Mouse (Mus musculus): ENCODE data around the gene Cks1b. TPM values are rescaled to one million over a fixed set of nuclear protein-coding genes. Genes with fewer than 3 reads are reported as not detected.

The Cks1b gene
- total and polyA plus RNA-seq, 3 experiments: 173 to 270 (median 268) TPM

DNA sequence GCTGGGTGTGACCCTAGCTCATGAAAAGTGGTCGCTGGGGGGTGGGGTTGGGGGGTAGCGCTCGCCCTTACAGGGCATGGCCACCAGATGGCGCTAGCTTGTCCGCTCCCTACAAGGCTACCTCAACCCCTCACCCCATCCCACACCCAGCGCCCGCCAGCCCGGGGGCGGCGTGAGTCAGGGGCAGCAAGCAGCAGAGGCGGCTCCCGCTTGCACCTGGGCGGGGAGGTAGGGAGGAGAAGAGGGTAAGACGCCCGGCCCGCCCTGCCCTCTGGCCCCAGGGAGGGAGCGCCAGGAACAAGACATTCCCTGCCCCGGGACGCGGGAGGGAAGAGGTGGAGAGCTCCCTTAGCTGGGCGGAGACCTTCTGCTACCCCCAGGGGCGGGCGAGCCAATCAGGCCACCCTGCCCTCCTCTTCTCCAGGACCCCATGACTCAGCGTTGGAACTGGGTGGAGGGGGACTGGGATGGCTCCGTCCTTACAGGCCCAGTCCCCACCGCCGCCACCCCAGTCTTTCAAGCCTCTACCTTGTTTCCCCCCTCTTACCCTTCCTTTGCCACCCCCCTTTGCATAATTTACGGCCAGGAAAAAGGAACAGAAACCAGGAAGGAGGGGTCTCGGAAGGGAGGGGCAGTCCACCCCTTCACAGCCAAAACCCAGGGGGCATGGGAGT lies 39.7 kb downstream of the Cks1b start:
- peak overlapping the region; percentile 65 for H3K4me2 ChIP-seq (ENCODE audit: insufficient read depth, low read depth, poor library complexity, severe bottlenecking)
- H3K4me3 ChIP-seq (replicated peaks in 1 of 3; ENCODE audit: low read depth in 2 of 3, low read length in 2 of 3, poor library complexity in 1 of 3): peak overlapping the region in 2 of 3 experiments; percentile 29 to 40
- H3K4me1 ChIP-seq (ENCODE audit: control insufficient read depth in 1 of 2, insufficient read depth in 2 of 2): peaks cover 19 to 68% of the 10 kb centered on the region in 2 experiments
- dilution Hi-C loops (cut with MboI; ENCODE audit: extremely low pct_ligation_motif_present, extremely low pct_unique_long_range_greater_than_20kb, low sequenced_read_pairs): no loop called here
- TF ChIP-seq POLR2AphosphoS2 (IDR thresholded peaks at IDR 0.05; ENCODE audit: low read depth, low read length) (no peak), JUN (IDR thresholded peaks at IDR 0.05; ENCODE audit: insufficient read depth, low read depth, low read length) (no peak), GABPA (IDR thresholded peaks at IDR 0.05; ENCODE audit: insufficient replicate concordance, low read depth, low read length) (no peak), SIN3A (IDR thresholded peaks at IDR 0.05; ENCODE audit: low read length) (0 out of 2 replicates have a peak, but pooled peaks have one; percentile 33), CHD2 (IDR thresholded peaks at IDR 0.05; ENCODE audit: low read length) (peak; percentile 71), ELF1 (IDR thresholded peaks at IDR 0.05; ENCODE audit: low read depth, low read length) (peak; percentile 71), ZNF384 (IDR thresholded peaks at IDR 0.05; ENCODE audit: low read depth, low read length) (no peak), MAZ (IDR thresholded peaks at IDR 0.05; ENCODE audit: low read depth, low read length) (peak; percentile 98), POLR2A (IDR thresholded peaks at IDR 0.05; ENCODE audit: low read depth, low read length) (peak; percentile 43), TCF12 (IDR thresholded peaks at IDR 0.05; ENCODE audit: low read depth, low read length) (peak; percentile 40; the same call in 1 of the 2 replicates), MYC (IDR thresholded peaks at IDR 0.05; ENCODE audit: low read depth, low read length) (no peak), UBTF (IDR thresholded peaks at IDR 0.05; ENCODE audit: low read depth, low read length) (peak; percentile 58; the same call in 1 of the 2 replicates), ZMIZ1 (IDR thresholded peaks at IDR 0.05; ENCODE audit: low read depth, low read length) (0 out of 2 replicates have a peak, but pooled peaks have one; percentile 38), SMC3 (IDR thresholded peaks at IDR 0.05; ENCODE audit: low read depth, low read length) (peak; percentile 88), MAX (IDR thresholded peaks at IDR 0.05; ENCODE audit: low read length) (0 out of 2 replicates have a peak, but pooled peaks have one; percentile 41), USF2 (conservative IDR thresholded peaks at IDR 0.05; ENCODE audit: low read depth, low read length) (no peak), ZKSCAN1 (IDR thresholded peaks at IDR 0.05; ENCODE audit: borderline replicate concordance, low read depth, low read length) (no peak), KAT2A (IDR thresholded peaks at IDR 0.05; ENCODE audit: insufficient replicate concordance, low read length) (no peak), BHLHE40 (IDR thresholded peaks at IDR 0.05; ENCODE audit: low read depth, low read length) (no peak; the same call in 1 of the 2 replicates), NELFE (IDR thresholded peaks at IDR 0.05; ENCODE audit: low read depth, low read length) (peak; percentile 62; the same call in 1 of the 2 replicates), E2F4 (IDR thresholded peaks at IDR 0.05; ENCODE audit: insufficient replicate concordance, low read depth, low read length) (no peak), CTCF (conservative IDR thresholded peaks at IDR 0.05 in 1 of 2, IDR thresholded peaks at IDR 0.05 in 1 of 2; ENCODE audit: low read depth in 2 of 2, low read length in 2 of 2) (peak; percentile 65 to 85; a peak in 3 of 4 replicates), RAD21 (IDR thresholded peaks at IDR 0.05; ENCODE audit: low read depth, low read length) (peak; percentile 68), ZC3H11A (IDR thresholded peaks at IDR 0.05; ENCODE audit: low read depth, low read length) (0 out of 2 replicates have a peak, but pooled peaks have one; percentile 8), MAFK (IDR thresholded peaks at IDR 0.05; ENCODE audit: insufficient replicate concordance, low read length) (no peak), CHD1 (IDR thresholded peaks at IDR 0.05; ENCODE audit: low read depth, low read length) (no peak), USF1 (IDR thresholded peaks at IDR 0.05; ENCODE audit: low read depth, low read length) (no peak), NRF1 (IDR thresholded peaks at IDR 0.05; ENCODE audit: low read depth, low read length) (no peak), TBP (conservative IDR thresholded peaks at IDR 0.05; ENCODE audit: low read depth, low read length) (no peak), ETS1 (conservative IDR thresholded peaks at IDR 0.05; ENCODE audit: low read depth, low read length) (peak; percentile 48), JUND (conservative IDR thresholded peaks at IDR 0.05; ENCODE audit: low read depth, low read length) (no peak), IRF4 (IDR thresholded peaks at IDR 0.05; ENCODE audit: low read depth, low read length) (peak; percentile 95), PAX5 (IDR thresholded peaks at IDR 0.05; ENCODE audit: low read length) (no peak), HCFC1 (IDR thresholded peaks at IDR 0.05; ENCODE audit: low read depth, low read length) (no peak), RCOR1 (conservative IDR thresholded peaks at IDR 0.05; ENCODE audit: low read depth, low read length) (peak; percentile 72; the same call in 1 of the 2 replicates), MEF2A (IDR thresholded peaks at IDR 0.05; ENCODE audit: borderline replicate concordance, low read depth, low read length) (peak; percentile 67), MXI1 (IDR thresholded peaks at IDR 0.05; ENCODE audit: low read depth, low read length) (no peak; the same call in 1 of the 2 replicates), EP300 (IDR thresholded peaks at IDR 0.05; ENCODE audit: low read length) (peak; percentile 84)
- H3K79me2 ChIP-seq (replicated peaks; ENCODE audit: control insufficient read depth, extremely low read depth, insufficient read depth, poor library complexity, severe bottlenecking): peaks cover 12% of the 10 kb centered on the region
- H3K9me3 ChIP-seq (replicated peaks; ENCODE audit: low read length): no peaks in the 10 kb centered on the region
- peak overlapping the region; percentile 32; the same call in 1 of the 2 replicates for H3K9ac ChIP-seq (ENCODE audit: insufficient read depth, low read depth)
- in situ Hi-C loops (cut with MboI; ENCODE audit: low pct_ligation_motif_present, low pct_unique_long_range_greater_than_20kb, low sequenced_read_pairs): no loop called here
- peak overlapping the region; percentile 74 for H3K27ac ChIP-seq (ENCODE audit: insufficient read depth, low read depth)
- H3K36me3 ChIP-seq (replicated peaks in 1 of 2; ENCODE audit: control insufficient read depth in 1 of 2, insufficient read depth in 1 of 2, low read length in 1 of 2): peaks cover 41 to 71% of the 10 kb centered on the region in 2 experiments
- no peaks in the 10 kb centered on the region for H3K27me3 ChIP-seq (replicated peaks)
- DNase-seq (ENCODE audit: extremely low read depth): peak; percentile 72

All from CH12.LX (cell line).